Mouse (Mus musculus) midbrain, embryonic 11.5 days (tissue): ENCODE measurements around the gene Abcc2. TPM values are rescaled to one million over a fixed set of nuclear protein-coding genes. Genes with fewer than 3 reads are reported as not detected.

ENCODE experiments used
- ATAC-seq: fragments of 200-750 bp; cut with Nextera tagmentation; 2 replicates; pipeline ENCODE4 v1.8.0; 2017; ENCODE audit warnings: moderate TSS enrichment, moderate library complexity; ENCODE audit not compliant: low FRiP score
- DNase-seq: peaks from one replicate; pipeline ENCODE4 v3.0.0; 2015; ENCODE audit warnings: low spot score; ENCODE audit errors: missing footprints
- H3K27ac ChIP-seq: fragments of 300-500 bp; sonication (generic); 2 replicates; pipeline ENCODE4 v1.5.1; 2014; ENCODE audit warnings: low read depth, low read length
- H3K27me3 ChIP-seq: fragments of 300-500 bp; sonication (generic); 2 replicates; pipeline ENCODE4 v1.6.1; 2014; ENCODE audit warnings: mild to moderate bottlenecking, low read length, moderate library complexity, mixed read lengths; ENCODE audit not compliant: control insufficient read depth, insufficient read depth
- H3K36me3 ChIP-seq: fragments of 300-500 bp; sonication (generic); 2 replicates; pipeline ENCODE4 v1.6.1; 2014; ENCODE audit warnings: mild to moderate bottlenecking, low read length, moderate library complexity, mixed read lengths; ENCODE audit not compliant: control insufficient read depth, insufficient read depth
- H3K4me1 ChIP-seq: fragments of 300-500 bp; sonication (generic); 2 replicates; pipeline ENCODE4 v1.6.1; 2014; ENCODE audit warnings: low read length; ENCODE audit not compliant: control insufficient read depth, insufficient read depth
- H3K4me2 ChIP-seq: fragments of 300-500 bp; sonication (generic); 2 replicates; pipeline ENCODE4 v1.6.1; 2014; ENCODE audit warnings: mild to moderate bottlenecking, moderate library complexity
- H3K4me3 ChIP-seq: fragments of 300-500 bp; sonication (generic); 2 replicates; pipeline ENCODE4 v1.5.1; 2014; ENCODE audit warnings: low read depth, low read length
- H3K9ac ChIP-seq: fragments of 300-500 bp; sonication (generic); 2 replicates; pipeline ENCODE4 v1.6.1; 2014; ENCODE audit warnings: low read length
- H3K9me3 ChIP-seq: fragments of 300-500 bp; sonication (generic); 2 replicates; pipeline ENCODE4 v1.6.1; 2016; ENCODE audit warnings: low read length; ENCODE audit not compliant: control insufficient read depth
- WGBS: fragments of 180-500 bp; shearing (Covaris S2); extraction: QIAGEN DNeasy Blood & Tissue Kit; methylation state at CpG from one replicate; pipeline ENCODE4 v1.1.7; 2014; 5-methylcytosine and 5-hydroxymethylcytosine counted together
- polyA plus RNA-seq: library from polyadenylated mRNA; unstranded; fragments of >200 nt; fragmentation: Nextera tagmentation; extraction: Ambion mirVana; gene quantifications from 2 replicates; pipeline ENCODE4 v1.2.1, GENCODE M21; 2014

The Abcc2 gene
- polyA plus RNA-seq, 1 experiment from 2014 or later = not detected

DNA sequence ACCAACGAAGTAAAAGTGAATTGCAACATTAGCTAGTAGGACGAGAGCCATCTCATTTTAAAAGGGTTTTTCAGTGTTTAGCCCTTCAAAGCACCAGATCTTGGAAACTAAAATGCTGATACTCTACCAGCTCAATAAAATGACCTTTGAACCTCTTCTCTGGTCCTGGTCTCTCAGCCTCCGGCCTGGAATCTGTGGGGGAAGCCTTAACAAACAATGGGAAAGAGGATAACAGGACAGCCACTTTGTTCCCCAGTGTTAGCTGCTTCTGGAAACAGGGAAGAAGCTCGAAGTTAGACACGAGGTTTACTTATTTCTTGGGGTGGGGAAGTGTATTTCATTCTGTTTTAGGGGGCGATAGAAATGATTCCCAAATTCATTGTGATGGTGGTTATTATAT lies 9.7 kb upstream of the Abcc2 start:
- WGBS = 44% methylated on average over 6 of the region's 6 CpGs
- Histone ChIP-seq H3K27ac (no peak overlapping the region), H3K4me3 (no peak overlapping the region), H3K4me1 (no peaks in the 10 kb centered on the region), H3K27me3 (no peaks in the 10 kb centered on the region), H3K9ac (no peak overlapping the region), H3K36me3 (no peaks in the 10 kb centered on the region), H3K4me2 (no peak overlapping the region), H3K9me3 (no peaks in the 10 kb centered on the region)
- ATAC-seq (no peak), DNase-seq (no peak)

DNA sequence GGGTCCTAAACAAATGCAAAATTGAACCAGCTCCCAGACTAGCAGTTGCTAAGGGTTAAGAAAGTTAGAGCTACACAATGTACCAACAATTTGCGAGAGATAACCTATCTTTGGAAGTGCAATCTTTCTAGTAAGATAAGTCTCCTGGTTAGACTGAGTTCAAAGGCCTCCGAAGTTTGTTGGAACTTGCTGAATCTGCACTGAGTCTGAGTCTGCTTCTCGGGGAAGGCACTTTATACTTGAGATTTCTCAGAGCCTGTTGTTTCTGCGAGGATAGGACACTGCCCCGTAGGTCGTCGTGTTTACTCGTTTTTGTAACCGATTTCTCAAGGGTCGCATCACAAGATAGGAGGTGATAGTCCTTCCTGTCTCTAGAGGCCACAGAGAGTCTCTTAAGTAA lies 6.6 kb upstream of the Abcc2 start:
- Histone ChIP-seq H3K27me3 (no peaks in the 10 kb centered on the region), H3K9ac (no peak overlapping the region), H3K4me1 (no peaks in the 10 kb centered on the region), H3K36me3 (no peaks in the 10 kb centered on the region), H3K4me3 (no peak overlapping the region), H3K4me2 (no peak overlapping the region), H3K27ac (no peak overlapping the region), H3K9me3 (no peaks in the 10 kb centered on the region)
- ATAC-seq (no peak), DNase-seq (no peak)
- WGBS = 82% methylated on average over 10 of the region's 10 CpGs

DNA sequence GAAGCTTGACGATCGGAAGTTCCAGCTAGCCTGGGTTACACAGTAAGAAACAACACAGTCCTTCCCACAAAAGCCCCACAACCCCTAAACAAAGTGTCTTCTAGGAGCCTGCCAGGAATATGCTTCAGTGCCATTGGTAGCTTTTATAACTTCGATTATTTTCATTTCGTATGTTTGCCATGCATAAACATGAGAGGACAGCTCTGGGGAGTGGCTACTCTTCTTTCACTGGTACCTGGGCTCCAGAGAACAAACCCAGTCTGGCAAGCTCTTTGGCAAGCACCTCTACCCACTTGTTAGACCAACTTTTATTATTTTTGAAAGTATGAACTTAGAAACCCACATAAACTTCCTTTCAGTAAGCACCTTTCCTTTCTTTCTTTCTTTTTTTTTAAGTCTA lies 5.4 kb upstream of the Abcc2 start:
- DNase-seq (no peak), ATAC-seq (no peak)
- Histone ChIP-seq H3K4me3 (no peak overlapping the region), H3K9me3 (no peaks in the 10 kb centered on the region), H3K27ac (no peak overlapping the region), H3K4me1 (no peaks in the 10 kb centered on the region), H3K36me3 (no peaks in the 10 kb centered on the region), H3K27me3 (no peaks in the 10 kb centered on the region), H3K9ac (no peak overlapping the region), H3K4me2 (no peak overlapping the region)
- 86% methylated on average over 4 of the region's 4 CpGs for WGBS

DNA sequence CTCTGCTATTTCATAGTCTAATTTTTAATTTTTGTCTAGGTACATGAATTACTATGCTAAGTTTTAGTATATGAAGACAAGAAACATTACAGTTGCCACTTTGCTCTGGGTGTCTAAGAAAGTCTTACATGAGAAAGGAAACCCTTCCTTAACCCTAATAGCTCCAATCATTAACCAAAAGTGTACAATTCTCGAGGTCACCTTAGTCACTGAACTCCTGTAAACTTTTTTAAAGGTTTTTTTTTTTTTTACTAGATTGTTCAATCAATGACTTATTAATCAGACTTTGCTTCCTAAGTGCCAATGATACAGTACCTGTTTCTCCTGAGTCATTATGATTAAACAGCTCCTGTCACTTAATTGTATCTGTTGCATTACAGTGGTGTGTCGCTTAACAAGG lies 4.7 kb upstream of the Abcc2 start:
- H3K4me1 ChIP-seq = no peaks in the 10 kb centered on the region
- H3K9me3 ChIP-seq = no peaks in the 10 kb centered on the region
- H3K27me3 ChIP-seq = no peaks in the 10 kb centered on the region
- no peak overlapping the region for H3K9ac ChIP-seq
- H3K36me3 ChIP-seq = no peaks in the 10 kb centered on the region
- H3K27ac ChIP-seq = no peak overlapping the region
- DNase-seq = no peak
- no peak overlapping the region for H3K4me3 ChIP-seq
- 77% methylated on average over 2 of the region's 2 CpGs for WGBS
- H3K4me2 ChIP-seq = no peak overlapping the region
- ATAC-seq = no peak

DNA sequence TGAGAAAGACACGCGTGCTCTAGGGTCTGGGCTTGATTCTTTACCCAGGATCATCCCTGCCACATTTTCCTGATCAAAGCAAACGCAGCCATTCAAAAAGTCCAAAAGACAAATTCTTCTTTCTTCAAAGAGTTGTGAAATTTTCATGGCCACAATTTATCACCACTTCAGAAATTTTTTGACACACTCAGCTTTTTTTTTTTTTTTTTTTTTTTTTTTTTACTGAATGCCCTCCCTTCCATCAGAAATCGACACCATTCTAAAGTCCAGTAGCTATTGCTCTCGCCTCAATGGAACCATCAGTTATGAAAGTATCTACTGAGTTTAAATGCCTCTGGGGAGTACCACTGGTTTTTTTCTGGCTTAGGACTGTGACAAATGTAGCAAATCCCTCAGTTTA lies 1.6 kb upstream of the Abcc2 start:
- Histone ChIP-seq H3K9me3 (no peaks in the 10 kb centered on the region), H3K36me3 (no peaks in the 10 kb centered on the region), H3K9ac (no peak overlapping the region), H3K4me3 (no peak overlapping the region), H3K4me2 (no peak overlapping the region), H3K27me3 (no peaks in the 10 kb centered on the region), H3K27ac (no peak overlapping the region), H3K4me1 (no peaks in the 10 kb centered on the region)
- ATAC-seq (no peak), DNase-seq (no peak)
- 91% methylated on average over 5 of the region's 5 CpGs for WGBS

- Histone ChIP-seq H3K27ac (no peak overlapping the region), H3K9me3 (no peaks in the 10 kb centered on the region), H3K27me3 (no peaks in the 10 kb centered on the region), H3K4me1 (no peaks in the 10 kb centered on the region), H3K9ac (no peak overlapping the region), H3K4me2 (no peak overlapping the region), H3K36me3 (no peaks in the 10 kb centered on the region), H3K4me3 (no peak overlapping the region)
- ATAC-seq (no peak), DNase-seq (no peak)
- 86% methylated on average over 8 of the region's 8 CpGs for WGBS
These were observed 2.8 kb downstream of the Abcc2 start for GRCm38 (mm10) chr19:43784761-43785160.

GRCm38 (mm10) chr19:43786249-43787026 lies 4.4 kb downstream of the Abcc2 start:
- WGBS = 86% methylated on average over 13 of the region's 13 CpGs
- no peaks in the 10 kb centered on the region for H3K9me3 ChIP-seq
- H3K27me3 ChIP-seq = no peaks in the 10 kb centered on the region
- H3K9ac ChIP-seq = no peak overlapping the region
- no peak overlapping the region for H3K4me2 ChIP-seq
- ATAC-seq = no peak
- no peaks in the 10 kb centered on the region for H3K36me3 ChIP-seq
- DNase-seq = no peak
- H3K27ac ChIP-seq = no peak overlapping the region
- H3K4me3 ChIP-seq = no peak overlapping the region
- no peaks in the 10 kb centered on the region for H3K4me1 ChIP-seq

DNA sequence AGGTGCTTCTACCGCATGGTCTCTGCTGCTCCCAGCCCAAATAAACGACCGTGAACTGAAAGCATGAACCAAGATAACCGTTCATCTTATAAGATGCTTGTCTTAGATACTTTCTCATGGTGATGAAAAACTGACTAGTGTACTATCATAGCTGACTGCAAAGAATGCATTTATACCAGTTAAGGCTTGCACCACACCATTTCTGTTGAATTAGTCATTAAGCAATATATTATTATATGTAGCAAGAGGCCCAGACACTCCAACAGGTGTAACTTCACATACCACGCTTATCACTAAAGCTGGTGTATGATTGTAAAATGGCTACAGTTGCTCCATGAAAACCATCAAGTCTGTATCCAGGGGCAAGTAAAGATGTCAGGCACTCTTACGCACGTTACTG lies 7.8 kb downstream of the Abcc2 start:
- no peaks in the 10 kb centered on the region for H3K9me3 ChIP-seq
- DNase-seq = no peak
- no peak overlapping the region for H3K4me2 ChIP-seq
- WGBS = 93% methylated on average over 7 of the region's 7 CpGs
- H3K36me3 ChIP-seq = no peaks in the 10 kb centered on the region
- no peak overlapping the region for H3K4me3 ChIP-seq
- no peaks in the 10 kb centered on the region for H3K4me1 ChIP-seq
- ATAC-seq = no peak
- no peak overlapping the region for H3K27ac ChIP-seq
- no peak overlapping the region for H3K9ac ChIP-seq
- H3K27me3 ChIP-seq = no peaks in the 10 kb centered on the region

DNA sequence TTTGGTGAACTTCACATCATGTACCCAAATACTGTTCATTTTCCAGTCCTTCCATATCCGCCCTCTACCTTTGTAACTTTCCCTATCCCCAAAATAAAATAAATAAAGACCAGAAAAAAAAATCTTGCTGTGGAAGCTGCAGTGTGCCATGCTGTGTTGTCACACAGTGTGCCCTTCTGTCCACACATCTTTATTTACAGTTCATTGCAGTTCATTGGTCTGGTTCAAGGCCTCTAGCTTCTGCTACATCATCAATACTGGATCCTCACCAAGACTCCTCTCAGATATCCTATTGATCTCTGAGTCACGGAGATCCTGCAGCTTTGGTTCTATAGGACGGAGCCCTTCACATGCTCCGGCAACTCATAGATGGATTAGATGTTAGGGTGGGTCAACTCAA lies 10.5 kb downstream of the Abcc2 start:
- H3K4me1 ChIP-seq = no peaks in the 10 kb centered on the region
- WGBS = 89% methylated on average over 4 of the region's 4 CpGs
- H3K27me3 ChIP-seq = no peaks in the 10 kb centered on the region
- DNase-seq = no peak
- no peaks in the 10 kb centered on the region for H3K36me3 ChIP-seq
- H3K4me3 ChIP-seq = no peak overlapping the region
- ATAC-seq = no peak
- H3K9ac ChIP-seq = no peak overlapping the region
- H3K27ac ChIP-seq = no peak overlapping the region
- H3K4me2 ChIP-seq = no peak overlapping the region
- no peaks in the 10 kb centered on the region for H3K9me3 ChIP-seq
